Mouse (Mus musculus): ENCODE measurements around the gene Slc1a6.

GRCm38 (mm10) chr10:78775830-78776229, 4.5 kb upstream of the Slc1a6 start:
- TF ChIP-seq GATA1 (IDR thresholded peaks at IDR 0.05; ENCODE audit: borderline replicate concordance, low read length) (no peak), FLI1 (IDR thresholded peaks at IDR 0.05; ENCODE audit: low read length) (no peak)
